Mouse (Mus musculus): ENCODE measurements at regions not wholly inside any gene's neighbourhood (a gene's known extent, or its start where the extent isn't known, plus 50 kb on each side); places are given as distances from the start of the nearest gene placed in this dataset.

- ATAC-seq (no peak), DNase-seq (ENCODE audit: low spot score) (no peak)
- no peak overlapping the region for H3K9ac ChIP-seq (replicated peaks; ENCODE audit: low read length)
- H3K36me3 ChIP-seq (ENCODE audit: insufficient read depth, low read length): no peaks in the 10 kb centered on the region
- no peaks in the 10 kb centered on the region for H3K9me3 ChIP-seq (ENCODE audit: low read length)
- no peak overlapping the region for H3K27ac ChIP-seq
- no peak overlapping the region for H3K4me2 ChIP-seq (ENCODE audit: low read depth, low read length)
- H3K4me1 ChIP-seq (ENCODE audit: insufficient read depth, low read length): no peaks in the 10 kb centered on the region
- no peak for TF ChIP-seq CTCF (IDR thresholded peaks at IDR 0.05; ENCODE audit: low read depth)
- no peak overlapping the region for H3K4me3 ChIP-seq (ENCODE audit: low read length)
- 83% methylated on average over 5 of the region's 5 CpGs for WGBS
- H3K27me3 ChIP-seq (ENCODE audit: insufficient read depth, low read length): no peaks in the 10 kb centered on the region
Observed at GRCm38 (mm10) chr3:14967235-14967634, 81.2 kb downstream of the Car2 start.

GRCm38 (mm10) chr3:14968345-14968744 is 82.3 kb downstream of the Car2 start:
- Histone ChIP-seq H3K27ac (no peak overlapping the region), H3K27me3 (ENCODE audit: insufficient read depth, low read length) (no peaks in the 10 kb centered on the region), H3K4me1 (ENCODE audit: insufficient read depth, low read length) (no peaks in the 10 kb centered on the region), H3K36me3 (ENCODE audit: insufficient read depth, low read length) (no peaks in the 10 kb centered on the region), H3K9me3 (ENCODE audit: low read length) (no peaks in the 10 kb centered on the region), H3K4me3 (ENCODE audit: low read length) (no peak overlapping the region), H3K4me2 (ENCODE audit: low read depth, low read length) (no peak overlapping the region), H3K9ac (replicated peaks; ENCODE audit: low read length) (no peak overlapping the region)
- 92% methylated on average over 1 of the region's 1 CpGs for WGBS
- no peak for DNase-seq (ENCODE audit: low spot score)
- TF ChIP-seq CTCF (IDR thresholded peaks at IDR 0.05; ENCODE audit: low read depth): no peak
- no peak for ATAC-seq

- WGBS: 83% methylated on average over 6 of the region's 6 CpGs
- no peaks in the 10 kb centered on the region for H3K27me3 ChIP-seq (ENCODE audit: insufficient read depth, low read length)
- H3K27ac ChIP-seq: no peak overlapping the region
- DNase-seq (ENCODE audit: low spot score): no peak
- no peaks in the 10 kb centered on the region for H3K4me1 ChIP-seq (ENCODE audit: insufficient read depth, low read length)
- no peaks in the 10 kb centered on the region for H3K36me3 ChIP-seq (ENCODE audit: insufficient read depth, low read length)
- ATAC-seq: no peak
- no peak overlapping the region for H3K4me3 ChIP-seq (ENCODE audit: low read length)
- no peak for TF ChIP-seq CTCF (IDR thresholded peaks at IDR 0.05; ENCODE audit: low read depth)
- H3K9me3 ChIP-seq (ENCODE audit: low read length): no peaks in the 10 kb centered on the region
- H3K9ac ChIP-seq (replicated peaks; ENCODE audit: low read length): no peak overlapping the region
- no peak overlapping the region for H3K4me2 ChIP-seq (ENCODE audit: low read depth, low read length)
Observed at GRCm38 (mm10) chr3:14969698-14970097, 83.6 kb downstream of the Car2 start.

GRCm38 (mm10) chr3:14971647-14972046 is 85.6 kb downstream of the Car2 start:
- Histone ChIP-seq H3K36me3 (ENCODE audit: insufficient read depth, low read length) (no peaks in the 10 kb centered on the region), H3K9me3 (ENCODE audit: low read length) (no peaks in the 10 kb centered on the region), H3K27ac (no peak overlapping the region), H3K27me3 (ENCODE audit: insufficient read depth, low read length) (no peaks in the 10 kb centered on the region), H3K9ac (replicated peaks; ENCODE audit: low read length) (no peak overlapping the region), H3K4me1 (ENCODE audit: insufficient read depth, low read length) (no peaks in the 10 kb centered on the region), H3K4me3 (ENCODE audit: low read length) (no peak overlapping the region), H3K4me2 (ENCODE audit: low read depth, low read length) (no peak overlapping the region)
- no peak for ATAC-seq
- no peak for TF ChIP-seq CTCF (IDR thresholded peaks at IDR 0.05; ENCODE audit: low read depth)
- 89% methylated on average over 2 of the region's 2 CpGs for WGBS
- no peak for DNase-seq (ENCODE audit: low spot score)

- Histone ChIP-seq H3K27ac (no peak overlapping the region), H3K4me1 (ENCODE audit: insufficient read depth, low read length) (no peaks in the 10 kb centered on the region), H3K36me3 (ENCODE audit: insufficient read depth, low read length) (no peaks in the 10 kb centered on the region), H3K9ac (replicated peaks; ENCODE audit: low read length) (no peak overlapping the region), H3K9me3 (ENCODE audit: low read length) (no peaks in the 10 kb centered on the region), H3K4me3 (ENCODE audit: low read length) (no peak overlapping the region), H3K27me3 (ENCODE audit: insufficient read depth, low read length) (no peaks in the 10 kb centered on the region), H3K4me2 (ENCODE audit: low read depth, low read length) (no peak overlapping the region)
- no peak for TF ChIP-seq CTCF (IDR thresholded peaks at IDR 0.05; ENCODE audit: low read depth)
- no peak for DNase-seq (ENCODE audit: low spot score)
- ATAC-seq: no peak
- WGBS: 92% methylated on average over 2 of the region's 2 CpGs
Observed at GRCm38 (mm10) chr3:14974758-14975157, 88.7 kb downstream of the Car2 start.

GRCm38 (mm10) chr3:14975203-14975602 is 89.1 kb downstream of the Car2 start:
- no peak overlapping the region for H3K4me2 ChIP-seq (ENCODE audit: low read depth, low read length)
- 92% methylated on average over 2 of the region's 2 CpGs for WGBS
- no peak overlapping the region for H3K9ac ChIP-seq (replicated peaks; ENCODE audit: low read length)
- H3K27me3 ChIP-seq (ENCODE audit: insufficient read depth, low read length): no peaks in the 10 kb centered on the region
- H3K4me3 ChIP-seq (ENCODE audit: low read length): no peak overlapping the region
- no peaks in the 10 kb centered on the region for H3K36me3 ChIP-seq (ENCODE audit: insufficient read depth, low read length)
- no peak for TF ChIP-seq CTCF (IDR thresholded peaks at IDR 0.05; ENCODE audit: low read depth)
- no peaks in the 10 kb centered on the region for H3K4me1 ChIP-seq (ENCODE audit: insufficient read depth, low read length)
- DNase-seq (ENCODE audit: low spot score): no peak
- no peak overlapping the region for H3K27ac ChIP-seq
- ATAC-seq: no peak
- no peaks in the 10 kb centered on the region for H3K9me3 ChIP-seq (ENCODE audit: low read length)

- Histone ChIP-seq H3K4me3 (ENCODE audit: low read length) (no peak overlapping the region), H3K9me3 (ENCODE audit: low read length) (no peaks in the 10 kb centered on the region), H3K4me1 (ENCODE audit: insufficient read depth, low read length) (no peaks in the 10 kb centered on the region), H3K27ac (no peak overlapping the region), H3K36me3 (ENCODE audit: insufficient read depth, low read length) (no peaks in the 10 kb centered on the region), H3K9ac (replicated peaks; ENCODE audit: low read length) (no peak overlapping the region), H3K27me3 (ENCODE audit: insufficient read depth, low read length) (no peaks in the 10 kb centered on the region), H3K4me2 (ENCODE audit: low read depth, low read length) (no peak overlapping the region)
- DNase-seq (ENCODE audit: low spot score): no peak
- no peak for ATAC-seq
- 51% methylated on average over 5 of the region's 5 CpGs for WGBS
- no peak for TF ChIP-seq CTCF (IDR thresholded peaks at IDR 0.05; ENCODE audit: low read depth)
Observed at GRCm38 (mm10) chr3:14979116-14979613, 93.1 kb downstream of the Car2 start.
